Mouse (Mus musculus) left cerebral cortex, postnatal 25 days (tissue): ENCODE data around the gene Vdac2. TPM values are rescaled to one million over a fixed set of nuclear protein-coding genes. Genes with fewer than 3 reads are reported as not detected.
A peak's percentile ranks its signal among the peaks of the same experiment; 100 is the strongest.

Experiments used
- DNase-seq, 2 experiments: peaks; one replicate each; pipeline ENCODE4 v3.0.0; 2022; ENCODE audit warnings: low spot score in 2 of 2, mixed read lengths in 1 of 2
- intact Hi-C: fragments of 180-260 bp; cut with DNase I; formaldehyde crosslinking; loops from one replicate; pipeline ENCODE4 v1.15.1; 2025
- total RNA-seq, 2 experiments: library from RNA; stranded (reverse); gene quantifications; 2 replicates each; pipeline ENCODE4 v1.2.3; 2021

Gene Vdac2
- total RNA-seq, 2 experiments from 2014 or later = 207 to 226 TPM

DNA sequence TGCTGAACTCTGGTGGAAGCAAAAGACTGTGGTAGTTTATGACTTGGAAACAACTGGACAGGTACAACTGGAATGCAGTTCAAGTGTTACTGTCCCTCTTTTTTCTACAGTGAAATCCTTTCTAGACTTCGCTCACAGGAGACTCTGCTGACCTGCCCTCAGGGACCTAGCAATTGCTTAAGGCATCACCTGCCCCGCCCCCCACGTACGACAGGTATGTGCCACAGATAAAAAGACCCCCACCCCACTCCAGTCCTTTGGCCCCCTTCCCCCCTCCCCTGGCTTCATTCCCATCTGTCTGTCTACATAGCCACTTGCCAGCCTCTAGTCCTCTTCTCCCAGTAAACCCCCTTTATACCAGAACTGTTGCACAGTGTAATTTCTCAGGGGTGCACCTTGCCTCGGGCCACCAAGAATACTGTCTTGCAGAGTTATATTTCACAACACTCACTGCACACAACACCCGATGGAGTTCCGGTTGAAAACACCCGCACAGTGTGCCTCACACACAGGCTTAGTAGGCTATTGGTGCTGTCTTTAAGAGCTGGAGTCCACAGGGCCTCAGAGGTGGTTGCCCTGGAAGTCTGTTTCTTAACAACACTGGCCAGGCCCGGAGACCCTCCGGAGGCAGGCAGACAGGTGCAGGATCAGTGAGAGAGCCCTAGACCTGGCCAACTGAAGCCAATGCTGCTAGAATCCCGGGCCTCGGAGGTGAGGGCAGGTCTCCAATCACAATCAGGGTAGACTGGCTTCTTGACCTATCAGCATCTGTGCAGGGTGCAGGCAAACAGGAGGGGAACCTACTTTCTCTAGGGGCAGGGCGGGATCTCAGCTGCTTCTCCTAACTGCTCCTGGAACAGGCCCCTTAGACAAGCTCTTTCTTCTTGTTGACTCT lies 24.7 kb downstream of the Vdac2 start:
- intact Hi-C loops = loop anchor here (2.0 to 10.0 kb wide), 4 partner anchors 99 to 727 kb away; partner anchors contain the start of genes Dusp13 and Samd8

DNA sequence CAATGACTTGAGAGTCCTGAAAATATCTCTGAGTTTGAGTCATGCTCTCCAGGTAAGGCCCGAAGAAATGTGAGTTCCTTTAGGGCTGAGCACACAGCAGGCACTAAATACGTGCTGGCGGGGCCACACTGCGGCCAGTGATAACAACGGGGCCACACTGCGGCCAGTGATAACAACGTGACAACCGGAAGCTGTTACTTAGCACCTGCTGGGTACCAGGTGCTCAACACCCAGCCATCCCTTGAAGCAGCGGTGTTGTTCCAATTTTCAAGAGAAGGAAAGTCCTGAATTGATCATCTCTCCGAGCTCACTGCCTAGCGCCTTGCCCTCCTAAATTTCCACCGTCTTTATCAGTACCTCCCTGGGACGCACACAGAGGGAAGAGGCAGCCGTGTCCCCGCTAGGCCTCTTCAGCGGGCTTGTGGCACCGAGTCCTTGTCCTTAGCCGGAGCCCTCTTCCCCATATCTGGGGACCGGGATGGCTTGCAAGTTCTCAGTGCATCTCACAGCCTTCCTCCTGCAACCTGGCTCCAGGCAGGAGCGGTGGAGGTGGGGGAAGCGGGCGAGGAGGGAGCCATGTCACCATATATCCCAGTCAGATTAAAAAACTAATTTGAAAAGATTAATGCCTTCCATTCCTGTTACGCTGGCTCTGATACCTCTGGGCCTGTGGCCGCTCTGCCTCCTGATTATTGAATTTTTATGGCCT lies 25.5 kb downstream of the Vdac2 start:
- intact Hi-C loops = loop anchor here (5.0 kb wide), 2 partner anchors 713 to 728 kb away; no protein-coding TSS in a partner anchor
- no peak for DNase-seq

More for the DNA sequence above, 24.7 kb downstream of the Vdac2 start:
- no peak for DNase-seq

DNA sequence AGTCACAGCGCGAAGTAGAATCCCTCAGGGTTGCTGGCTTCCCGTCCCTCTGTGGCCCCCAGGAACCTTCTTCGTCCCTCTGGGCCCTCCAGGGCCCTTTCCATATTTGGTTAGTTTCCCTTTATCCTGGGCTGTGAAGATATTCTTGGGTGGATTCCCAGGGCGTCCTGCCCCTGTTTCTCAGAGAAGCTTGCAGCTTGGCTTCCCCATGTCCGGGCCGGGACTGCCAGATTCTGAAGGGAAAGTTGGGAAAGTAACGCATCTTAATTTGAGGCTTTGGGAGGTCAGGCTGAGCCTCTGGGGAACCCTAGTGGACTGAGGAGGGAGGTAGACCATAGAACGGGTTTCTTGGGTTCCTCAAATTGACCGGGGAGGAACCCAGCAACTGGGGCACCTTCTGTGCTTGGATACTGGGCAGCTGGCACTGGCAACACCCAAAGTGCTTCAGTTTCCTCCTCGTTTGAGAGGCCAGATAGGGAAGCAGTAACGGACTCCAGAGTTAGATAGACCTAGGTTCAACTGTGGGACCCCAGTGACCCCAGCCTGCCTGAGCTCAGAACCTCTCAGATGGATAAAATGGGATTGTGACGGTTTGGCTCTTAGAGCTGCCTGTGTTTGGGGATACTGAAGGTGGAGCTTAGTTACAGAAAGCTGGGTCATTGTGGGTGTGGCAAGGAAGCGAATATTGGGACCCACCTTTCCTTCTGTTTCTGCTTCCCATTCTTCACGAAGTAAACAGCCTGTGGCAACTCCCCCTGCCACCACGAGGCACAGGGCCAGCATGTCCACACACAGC lies 27.2 kb downstream of the Vdac2 start:
- intact Hi-C loops = loop anchor here (5.0 kb wide), 2 partner anchors 715 to 730 kb away; no protein-coding TSS in a partner anchor

DNA sequence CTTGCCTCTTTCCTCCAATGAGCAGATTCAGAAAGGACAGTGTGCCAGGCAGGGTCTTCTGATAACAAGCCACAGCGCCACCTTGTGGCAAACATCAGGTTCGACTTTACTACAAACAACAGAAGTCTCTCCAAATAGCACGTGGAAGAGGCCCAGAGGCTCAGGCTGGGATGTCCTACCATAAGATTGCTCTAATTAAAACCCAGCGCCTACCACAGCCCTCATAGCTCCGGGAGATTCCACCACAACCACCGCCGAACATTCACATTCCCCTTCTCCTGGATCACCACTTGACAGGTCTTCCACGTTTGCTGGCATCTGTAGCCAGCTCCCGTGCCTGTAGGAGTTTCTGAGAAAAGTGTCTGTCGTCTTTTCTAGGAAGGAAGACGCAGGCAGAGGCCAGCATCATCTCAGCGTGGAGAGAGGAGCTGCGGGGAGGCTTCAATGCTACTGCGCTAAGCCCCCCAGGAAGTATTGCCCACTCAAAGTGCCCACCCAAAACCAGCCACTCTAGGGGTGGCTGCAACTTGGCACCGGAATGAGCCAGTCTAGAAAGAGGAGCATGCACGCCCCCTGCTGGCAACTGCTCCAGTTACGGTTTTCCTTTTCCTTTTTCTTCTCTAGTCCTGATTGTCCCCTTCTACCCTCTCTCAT lies 28.5 kb downstream of the Vdac2 start:
- DNase-seq = peak; percentile 77
- intact Hi-C loops = loop anchor here (5.0 kb wide), 2 partner anchors 716 to 731 kb away; no protein-coding TSS in a partner anchor

More for the DNA sequence above, 27.2 kb downstream of the Vdac2 start:
- DNase-seq = no peak

DNA sequence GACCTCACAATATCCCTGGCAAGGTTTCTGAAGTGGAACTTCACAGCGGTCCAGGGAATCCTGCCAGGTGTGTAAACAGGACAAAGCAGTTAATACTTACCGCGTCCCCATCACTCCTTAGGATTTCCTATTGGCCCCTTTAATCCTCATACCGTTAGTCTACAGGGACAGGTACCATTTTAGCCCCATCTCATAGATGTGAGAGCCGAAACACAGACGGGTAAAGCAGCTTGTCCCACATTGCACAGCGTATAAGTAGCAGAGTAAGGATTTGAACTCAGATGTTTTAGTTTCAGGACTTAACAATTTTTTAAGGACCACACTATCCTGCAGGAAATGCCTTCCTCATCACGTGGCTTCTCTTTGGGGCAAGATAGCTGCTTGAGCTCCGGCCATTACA lies 29.2 kb downstream of the Vdac2 start:
- DNase-seq = no peak
- intact Hi-C loops = loop anchor here (5.0 kb wide), 2 partner anchors 717 to 732 kb away; no protein-coding TSS in a partner anchor

DNA sequence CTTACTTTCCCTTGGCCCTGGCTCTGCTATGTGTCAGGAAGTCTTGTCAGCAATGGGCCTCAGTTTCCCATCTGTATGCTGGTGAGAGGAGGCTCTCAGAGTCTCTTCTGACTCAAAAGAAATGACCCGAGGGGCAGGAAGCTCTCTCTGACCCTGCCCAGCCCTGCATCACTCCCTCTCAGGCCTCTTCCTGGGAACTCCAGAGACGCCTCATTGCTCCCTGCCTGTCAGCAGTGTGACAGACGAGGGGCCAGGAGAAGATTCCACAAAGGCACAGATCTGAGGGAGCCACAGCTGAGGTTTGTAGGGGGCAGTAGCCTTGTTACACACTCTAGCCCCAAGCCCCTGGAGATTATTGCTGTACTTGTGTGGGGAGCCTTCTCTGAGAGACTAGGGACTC lies 30.9 kb downstream of the Vdac2 start:
- intact Hi-C loops = no loop called here
- DNase-seq = no peak

DNA sequence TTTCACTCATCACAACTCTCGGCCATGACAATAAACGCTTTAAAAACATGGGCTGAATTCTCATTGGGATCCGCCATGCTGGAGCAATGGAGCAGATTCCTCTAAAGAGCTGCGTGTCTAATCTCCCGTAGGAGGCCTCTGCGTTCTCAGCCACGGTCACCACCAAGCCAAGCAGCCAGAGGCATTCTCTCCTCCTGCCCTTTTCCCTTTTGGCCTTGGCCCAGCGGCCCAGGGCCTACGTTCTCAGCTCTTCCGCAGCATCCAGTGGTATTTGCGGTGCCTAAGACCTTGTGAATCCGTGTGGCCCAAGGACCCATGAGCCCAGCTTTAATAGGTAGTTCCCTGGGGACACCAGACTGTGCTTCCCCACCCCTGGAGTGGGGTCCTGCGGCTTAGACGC lies 31.8 kb downstream of the Vdac2 start:
- no peak for DNase-seq
- intact Hi-C loops = no loop called here

DNA sequence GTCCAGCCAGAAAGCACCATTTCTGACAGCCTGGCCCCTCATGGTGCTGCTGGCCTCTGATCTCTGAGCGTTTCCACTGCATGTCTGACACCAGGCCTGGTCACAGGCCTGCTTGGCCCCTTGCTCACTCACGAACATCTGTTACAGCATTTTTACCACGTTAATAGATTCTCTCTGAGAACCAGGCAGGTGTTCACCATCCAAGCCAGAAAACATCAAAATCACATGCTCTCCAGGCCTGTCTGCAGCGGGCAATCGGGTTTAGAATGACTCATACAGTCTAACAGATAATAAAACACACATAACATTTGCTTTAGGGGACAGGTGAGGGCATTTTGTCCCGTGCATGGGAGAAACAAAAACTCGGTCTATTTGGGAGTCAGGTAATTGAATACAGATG lies 41.3 kb downstream of the Vdac2 start:
- intact Hi-C loops = no loop called here
- DNase-seq = no peak

DNA sequence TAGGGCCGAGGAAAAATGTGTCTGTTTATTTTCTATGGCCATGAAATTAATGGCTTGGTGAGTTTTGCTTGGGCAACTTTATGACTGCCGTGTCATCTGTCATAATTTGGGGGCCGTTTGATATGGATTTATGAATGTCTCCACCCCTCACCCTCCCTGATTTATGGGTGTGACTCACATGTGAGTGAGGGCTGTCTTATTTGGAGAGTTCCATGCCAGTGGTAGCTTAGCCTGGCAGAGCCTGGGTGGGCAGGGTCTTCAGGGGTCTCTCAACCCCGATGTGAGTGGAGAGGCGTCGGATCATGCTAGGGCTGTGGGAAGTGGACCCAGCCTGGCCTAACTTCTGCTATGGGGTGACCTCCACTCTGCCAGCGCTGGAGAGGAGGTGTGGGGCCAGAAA lies 41.8 kb downstream of the Vdac2 start:
- no peak for DNase-seq
- intact Hi-C loops = no loop called here

DNA sequence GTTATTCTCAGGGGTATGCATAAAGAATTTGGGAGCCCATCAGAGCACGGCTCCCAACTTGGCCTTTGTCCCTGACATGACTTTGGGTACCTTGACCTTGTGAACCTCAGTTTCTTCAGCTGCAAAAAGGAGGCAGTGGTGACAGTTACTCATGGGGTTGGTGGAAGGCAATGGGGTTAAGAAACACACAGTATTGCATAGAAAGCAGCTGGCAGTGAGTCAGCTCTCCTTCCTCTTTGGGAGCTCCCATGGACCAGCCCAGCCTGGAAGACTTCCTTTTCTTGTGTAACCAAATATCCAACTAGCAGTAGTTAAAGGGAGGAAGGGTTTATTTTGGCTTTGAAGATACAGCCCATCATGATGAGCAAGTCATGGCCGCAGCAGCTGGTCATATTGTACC lies 65.4 kb downstream of the Vdac2 start:
- intact Hi-C loops = no loop called here
- no peak for DNase-seq

DNA sequence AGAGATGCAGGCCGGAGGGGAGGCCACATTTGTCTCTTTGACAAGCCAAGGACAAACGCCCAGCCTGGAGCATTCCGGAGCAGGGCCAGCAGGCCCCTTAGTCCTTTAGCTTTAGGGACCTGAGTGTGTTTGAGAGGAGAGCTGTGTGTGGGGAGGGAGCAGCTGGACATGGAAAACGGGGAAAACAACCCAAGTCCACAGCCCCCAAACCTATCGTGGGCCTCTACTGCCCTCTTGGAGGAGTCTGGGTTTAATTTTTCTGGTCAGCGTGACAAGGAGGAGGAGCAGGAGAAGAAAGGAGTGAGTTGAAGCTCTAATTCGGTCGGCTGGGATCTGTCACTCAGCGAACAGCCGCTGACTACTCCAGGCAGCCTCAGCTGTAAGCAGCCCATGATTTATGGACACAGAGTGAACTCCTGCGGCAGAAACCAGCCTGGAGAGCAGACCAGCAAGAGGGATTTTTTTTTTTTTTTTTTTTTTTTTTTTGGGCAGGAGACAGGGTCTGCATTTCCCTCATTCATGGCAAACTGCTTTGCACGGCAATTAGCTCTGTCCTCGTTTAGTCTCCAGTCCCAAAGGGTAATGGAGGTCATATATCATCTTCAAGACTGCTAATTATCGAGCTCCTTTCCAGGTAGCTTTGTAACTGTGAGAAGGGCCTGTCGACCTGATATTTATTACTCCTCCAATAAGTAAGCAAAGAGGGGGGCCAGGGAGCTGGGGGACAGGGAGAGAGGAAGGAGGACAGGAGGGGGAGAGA lies 66.7 kb downstream of the Vdac2 start:
- intact Hi-C loops = no loop called here

DNA sequence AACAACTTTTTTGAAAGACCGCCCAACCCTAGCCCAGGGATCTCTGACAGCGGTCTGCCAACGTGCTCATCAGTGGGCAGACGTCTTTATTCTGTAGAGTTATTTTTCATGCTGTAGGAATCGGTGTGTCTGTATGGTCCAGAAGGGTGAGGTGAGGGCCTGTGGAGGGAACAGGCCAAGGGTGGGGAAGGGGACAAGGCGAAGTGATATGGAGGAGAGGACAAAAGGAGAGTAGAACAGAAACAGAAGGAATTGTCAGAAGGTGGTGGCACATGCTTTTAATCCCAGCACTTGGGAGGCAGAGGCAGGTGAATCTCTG lies 67.3 kb downstream of the Vdac2 start:
- intact Hi-C loops = no loop called here
- no peak for DNase-seq

More for the DNA sequence above, 66.7 kb downstream of the Vdac2 start:
- no peak for DNase-seq

Other genes starting within 250 kb of the Vdac2 start
- under 1 TPM in 1 of 2 experiments, not detected in 1; 0.53 TPM for gene Dupd1, start 110.7 kb upstream of the Vdac2 start, total RNA-seq
- gene Samd8, start 74.7 kb upstream of the Vdac2 start, total RNA-seq = 10 to 100 TPM; 82.5 to 82.8 TPM
- 1 to 10 TPM in 1 of 2 experiments, under 1 TPM in 1; 0.53 to 1.1 TPM for gene Dusp13, start 74.1 kb upstream of the Vdac2 start, total RNA-seq
- 10 to 100 TPM; 28.3 to 31.5 TPM for gene Comtd1, start 23.7 kb downstream of the Vdac2 start, total RNA-seq
- gene Zfp503, start 164.4 kb downstream of the Vdac2 start, total RNA-seq = 1 to 10 TPM; 2.2 to 4.8 TPM
- under 1 TPM; 0.48 to 0.76 TPM for gene Lrmda, start 194.5 kb downstream of the Vdac2 start, total RNA-seq